Mouse (Mus musculus) MEL (cell line): ENCODE measurements around the gene Iqch. TPM values are rescaled to one million over a fixed set of nuclear protein-coding genes. Genes with fewer than 3 reads are reported as not detected.

Experiments
- DNase-seq: peaks from one replicate; pipeline ENCODE4 v3.0.0; 2011; ENCODE audit warnings: low read depth, low spot score
- H3K27ac ChIP-seq: 2 replicates; pipeline ENCODE4 v1.5.1; 2012; ENCODE audit warnings: low read depth, mild to moderate bottlenecking, control low read depth, low read length, moderate library complexity; ENCODE audit not compliant: control insufficient read depth
- H3K27me3 ChIP-seq, 2 experiments: fragments of 150-350 bp in 1 of 2; sonication (generic) in 1 of 2; 2 replicates each; pipeline ENCODE4 v1.6.1; 2012; ENCODE audit warnings: low read length in 2 of 2, mild to moderate bottlenecking in 2 of 2, improper control_type of control experiment in 1 of 2, moderate library complexity in 1 of 2; ENCODE audit not compliant: insufficient read depth in 2 of 2, control insufficient read depth in 1 of 2
- H3K36me3 ChIP-seq, 2 experiments: 2 replicates each; pipeline ENCODE4 v1.6.1; 2012 to 2014; ENCODE audit warnings: low read length in 2 of 2, improper control_type of control experiment in 1 of 2, inconsistent platforms in 1 of 2, mild to moderate bottlenecking in 1 of 2; ENCODE audit not compliant: insufficient read depth in 2 of 2, control insufficient read depth in 1 of 2
- H3K4me1 ChIP-seq, 2 experiments: fragments of 150-350 bp in 1 of 2; sonication (generic) in 1 of 2; 2 replicates each; pipeline ENCODE4 v1.6.1; 2012; ENCODE audit warnings: low read length in 2 of 2, improper control_type of control experiment in 1 of 2, mild to moderate bottlenecking in 1 of 2; ENCODE audit not compliant: insufficient read depth in 2 of 2, control insufficient read depth in 1 of 2
- H3K4me3 ChIP-seq, 2 experiments: fragments of 150-350 bp in 1 of 2; sonication (generic) in 1 of 2; 2 replicates each; pipeline ENCODE4 v1.5.1; 2012; ENCODE audit warnings: low read depth in 2 of 2, low read length in 2 of 2, mild to moderate bottlenecking in 2 of 2, moderate library complexity in 2 of 2, control low read depth in 1 of 2, improper control_type of control experiment in 1 of 2; ENCODE audit not compliant: control insufficient read depth in 1 of 2, insufficient read depth in 1 of 2
- H3K79me2 ChIP-seq: 2 replicates; pipeline ENCODE4 v1.6.1; 2012; ENCODE audit warnings: mild to moderate bottlenecking, low read length, moderate library complexity; ENCODE audit not compliant: control insufficient read depth, poor library complexity, insufficient read depth
- H3K9ac ChIP-seq: 2 replicates; pipeline ENCODE4 v1.6.1; 2012; ENCODE audit warnings: low read depth, mild to moderate bottlenecking, control low read depth, low read length, moderate library complexity; ENCODE audit not compliant: control insufficient read depth, poor library complexity, severe bottlenecking
- H3K9me3 ChIP-seq: fragments of 150-350 bp; sonication (generic); replicated peaks from 2 replicates; pipeline ENCODE4 v1.6.1; 2012; ENCODE audit warnings: mild to moderate bottlenecking, low read length, improper control_type of control experiment, moderate library complexity; ENCODE audit not compliant: insufficient read depth
- CTCF ChIP-seq, 3 experiments: IDR thresholded peaks in 2 of 3; conservative IDR thresholded peaks in 1 of 3; 2 replicates each; pipeline ENCODE4 v1.5.1; 2011 to 2012; ENCODE audit warnings: low read length in 3 of 3, low read depth in 2 of 3, mild to moderate bottlenecking in 2 of 3, improper control_type of control experiment in 1 of 3, inconsistent platforms in 1 of 3, mixed read lengths in 1 of 3, moderate library complexity in 1 of 3; ENCODE audit not compliant: control insufficient read depth in 1 of 3, insufficient read depth in 1 of 3, poor library complexity in 1 of 3, severe bottlenecking in 1 of 3
- HCFC1 ChIP-seq: IDR thresholded peaks from 2 replicates; pipeline ENCODE4 v1.6.1; 2012; ENCODE audit warnings: low read depth, mild to moderate bottlenecking, inconsistent platforms, low read length, improper control_type of control experiment, moderate library complexity
- MAZ ChIP-seq: IDR thresholded peaks from 2 replicates; pipeline ENCODE4 v1.6.1; 2012; ENCODE audit warnings: low read depth, mild to moderate bottlenecking, inconsistent platforms, low read length, improper control_type of control experiment
- MEF2A ChIP-seq: IDR thresholded peaks from 2 replicates; pipeline ENCODE4 v1.6.1; 2014; ENCODE audit warnings: low read depth, mild to moderate bottlenecking, inconsistent platforms, low read length, improper control_type of control experiment; ENCODE audit not compliant: poor library complexity, insufficient replicate concordance, severe bottlenecking; ENCODE audit errors: extremely low read depth
- MXI1 ChIP-seq: IDR thresholded peaks from 2 replicates; pipeline ENCODE4 v1.6.1; 2011; ENCODE audit warnings: mild to moderate bottlenecking, low read depth, low read length, improper control_type of control experiment
- MYB ChIP-seq: IDR thresholded peaks from 2 replicates; pipeline ENCODE4 v1.6.1; 2011; ENCODE audit warnings: mild to moderate bottlenecking, low read depth, low read length, improper control_type of control experiment
- MYC ChIP-seq: IDR thresholded peaks from 2 replicates; pipeline ENCODE4 v1.6.1; 2011; ENCODE audit warnings: low read depth, mild to moderate bottlenecking, low read length, improper control_type of control experiment, moderate library complexity
- NRF1 ChIP-seq: IDR thresholded peaks from 2 replicates; pipeline ENCODE4 v1.6.1; 2014; ENCODE audit warnings: low read depth, mild to moderate bottlenecking, inconsistent platforms, low read length, improper control_type of control experiment, moderate library complexity; ENCODE audit not compliant: poor library complexity, insufficient read depth, severe bottlenecking
- POLR2AphosphoS5 ChIP-seq: IDR thresholded peaks from 2 replicates; pipeline ENCODE4 v1.6.1; 2012; ENCODE audit warnings: low read depth, borderline replicate concordance, mild to moderate bottlenecking, inconsistent platforms, low read length, moderate library complexity, mixed read lengths
- RAD21 ChIP-seq: IDR thresholded peaks from 2 replicates; pipeline ENCODE4 v1.6.1; 2011; ENCODE audit warnings: mild to moderate bottlenecking, low read depth, low read length, improper control_type of control experiment
- RCOR1 ChIP-seq: IDR thresholded peaks from 2 replicates; pipeline ENCODE4 v1.6.1; 2012; ENCODE audit warnings: low read depth, mild to moderate bottlenecking, inconsistent platforms, low read length, improper control_type of control experiment
- SMC3 ChIP-seq: IDR thresholded peaks from 2 replicates; pipeline ENCODE4 v1.6.1; 2011; ENCODE audit warnings: low read depth, low read length, improper control_type of control experiment
- TBP ChIP-seq: IDR thresholded peaks from 2 replicates; pipeline ENCODE4 v1.8.0; 2011; ENCODE audit warnings: low read depth, low read length, improper control_type of control experiment
- UBTF ChIP-seq: IDR thresholded peaks from 2 replicates; pipeline ENCODE4 v1.6.1; 2012; ENCODE audit warnings: low read depth, mild to moderate bottlenecking, inconsistent platforms, low read length, improper control_type of control experiment, moderate library complexity, borderline replicate concordance; ENCODE audit not compliant: insufficient read depth
- ZC3H11A ChIP-seq: IDR thresholded peaks from 2 replicates; pipeline ENCODE4 v1.6.1; 2012; ENCODE audit warnings: low read depth, mild to moderate bottlenecking, inconsistent platforms, low read length, improper control_type of control experiment
- ZKSCAN1 ChIP-seq: IDR thresholded peaks from 2 replicates; pipeline ENCODE4 v1.6.1; 2012; ENCODE audit warnings: low read depth, mild to moderate bottlenecking, inconsistent platforms, low read length, improper control_type of control experiment, moderate library complexity
- polyA plus RNA-seq, 2 experiments: library from polyadenylated mRNA; stranded (reverse) in 1 of 2; unstranded in 1 of 2; fragments of >175 nt in 1 of 2; fragments of >200 nt in 1 of 2; gene quantifications; 2 replicates each; pipeline versions ENCODE4 v1.2.1 to v1.2.4; 2012; ENCODE audit warnings: low replicate concordance in 2 of 2, low read depth in 1 of 2; ENCODE audit not compliant: insufficient read length in 2 of 2, insufficient read depth in 1 of 2, missing spikeins in 1 of 2
- total RNA-seq: library from RNA; depleted of rRNA; stranded (reverse); fragments of 300-350 nt; gene quantifications from 2 replicates; pipeline ENCODE4 v1.2.3, GENCODE M21; 2012

Gene Iqch
- total and polyA plus RNA-seq, 3 experiments = not detected

- Histone ChIP-seq H3K36me3 (no peaks in the 10 kb centered on the region), H3K27ac (no peak overlapping the region), H3K4me1 (no peaks in the 10 kb centered on the region), H3K79me2 (no peaks in the 10 kb centered on the region), H3K9ac (no peak overlapping the region), H3K9me3 (no peaks in the 10 kb centered on the region), H3K4me3 (no peak overlapping the region), H3K27me3 (no peaks in the 10 kb centered on the region)
- no peak for TF ChIP-seq RCOR1
- TF ChIP-seq ZKSCAN1 = no peak
- TF ChIP-seq HCFC1 = no peak
- TF ChIP-seq MYB = no peak
- DNase-seq = no peak
Measured at GRCm38 (mm10) chr9:63651594-63651993, 49.3 kb upstream of the Iqch start.

GRCm38 (mm10) chr9:63650905-63651304 is 48.6 kb upstream of the Iqch start:
- H3K9ac ChIP-seq = no peak overlapping the region
- no peaks in the 10 kb centered on the region for H3K79me2 ChIP-seq
- no peaks in the 10 kb centered on the region for H3K27me3 ChIP-seq
- H3K36me3 ChIP-seq = no peaks in the 10 kb centered on the region
- no peak overlapping the region for H3K4me3 ChIP-seq
- H3K9me3 ChIP-seq = no peaks in the 10 kb centered on the region
- TF ChIP-seq MAZ (no peak), POLR2AphosphoS5 (no peak), MYC (no peak), MEF2A (no peak), NRF1 (no peak), ZKSCAN1 (no peak), MXI1 (no peak)
- no peak for DNase-seq
- H3K27ac ChIP-seq = no peak overlapping the region
- H3K4me1 ChIP-seq = no peaks in the 10 kb centered on the region

- Histone ChIP-seq H3K9me3 (no peaks in the 10 kb centered on the region), H3K9ac (no peak overlapping the region), H3K79me2 (no peaks in the 10 kb centered on the region), H3K36me3 (no peaks in the 10 kb centered on the region), H3K27ac (no peak overlapping the region), H3K4me3 (no peak overlapping the region), H3K27me3 (no peaks in the 10 kb centered on the region), H3K4me1 (no peaks in the 10 kb centered on the region)
- peak; percentile 49 for DNase-seq
- TF ChIP-seq ZC3H11A (peak; percentile 77), CTCF (IDR thresholded peaks at IDR 0.05 in 2 of 3, conservative IDR thresholded peaks at IDR 0.05 in 1 of 3; ENCODE audit: control insufficient read depth in 1 of 3, insufficient read depth in 1 of 3, low read depth in 2 of 3, low read length in 3 of 3, poor library complexity in 1 of 3, severe bottlenecking in 1 of 3) (peak in 2 of 3 experiments; percentile 58 to 68; a peak in 4 of 6 replicates), TBP (no peak), POLR2AphosphoS5 (no peak), RAD21 (peak; percentile 74), UBTF (no peak), SMC3 (peak; percentile 91)
Measured at GRCm38 (mm10) chr9:63649841-63650545, 47.7 kb upstream of the Iqch start.
